Mouse (Mus musculus) neural tube, embryonic 13.5 days (tissue): ENCODE results near the gene Mecom. TPM values are rescaled to one million over a fixed set of nuclear protein-coding genes. Genes with fewer than 3 reads are reported as not detected.

Experiments used
- ATAC-seq: fragments of 200-750 bp; cut with Nextera tagmentation; 2 replicates; pipeline ENCODE4 v1.8.0; 2017; ENCODE audit warnings: low read depth, mild to moderate bottlenecking, moderate TSS enrichment, moderate library complexity
- H3K27ac ChIP-seq: fragments of 300-500 bp; sonication (generic); replicated peaks from 2 replicates; pipeline ENCODE4 v1.5.1; 2015; ENCODE audit warnings: moderate library complexity, mild to moderate bottlenecking, inconsistent platforms
- H3K27me3 ChIP-seq: fragments of 300-500 bp; sonication (generic); 2 replicates; pipeline ENCODE4 v1.6.1; 2015; ENCODE audit warnings: mild to moderate bottlenecking, inconsistent platforms
- H3K36me3 ChIP-seq: fragments of 300-500 bp; sonication (generic); 2 replicates; pipeline ENCODE4 v1.6.1; 2015; ENCODE audit warnings: mild to moderate bottlenecking, inconsistent platforms
- H3K4me1 ChIP-seq: fragments of 300-500 bp; sonication (generic); replicated peaks from 2 replicates; pipeline ENCODE4 v1.6.1; 2015; ENCODE audit warnings: inconsistent platforms
- H3K4me2 ChIP-seq: fragments of 300-500 bp; sonication (generic); 2 replicates; pipeline ENCODE4 v1.6.1; 2015; ENCODE audit warnings: inconsistent platforms, mild to moderate bottlenecking, moderate library complexity
- H3K4me3 ChIP-seq: fragments of 300-500 bp; sonication (generic); 2 replicates; pipeline ENCODE4 v1.5.1; 2015; ENCODE audit warnings: mild to moderate bottlenecking, inconsistent platforms
- H3K9ac ChIP-seq: fragments of 300-500 bp; sonication (generic); 2 replicates; pipeline ENCODE4 v1.6.1; 2015; ENCODE audit warnings: moderate library complexity, mild to moderate bottlenecking, inconsistent platforms
- H3K9me3 ChIP-seq: fragments of 300-500 bp; sonication (generic); 2 replicates; pipeline ENCODE4 v1.6.1; 2016; ENCODE audit warnings: inconsistent platforms
- WGBS: fragments of 180-500 bp; shearing (Covaris S2); methylation state at CpG from one replicate; pipeline ENCODE4 v1.1.7; 2015; 5-methylcytosine and 5-hydroxymethylcytosine counted together
- polyA plus RNA-seq: library from polyadenylated mRNA; unstranded; fragments of >200 nt; fragmentation: Nextera tagmentation; extraction: Ambion mirVana; gene quantifications from 2 replicates; pipeline ENCODE4 v1.2.1, GENCODE M21; 2015

Gene Mecom
- polyA plus RNA-seq, 1 experiment from 2014 or later, result 8.9 TPM

DNA sequence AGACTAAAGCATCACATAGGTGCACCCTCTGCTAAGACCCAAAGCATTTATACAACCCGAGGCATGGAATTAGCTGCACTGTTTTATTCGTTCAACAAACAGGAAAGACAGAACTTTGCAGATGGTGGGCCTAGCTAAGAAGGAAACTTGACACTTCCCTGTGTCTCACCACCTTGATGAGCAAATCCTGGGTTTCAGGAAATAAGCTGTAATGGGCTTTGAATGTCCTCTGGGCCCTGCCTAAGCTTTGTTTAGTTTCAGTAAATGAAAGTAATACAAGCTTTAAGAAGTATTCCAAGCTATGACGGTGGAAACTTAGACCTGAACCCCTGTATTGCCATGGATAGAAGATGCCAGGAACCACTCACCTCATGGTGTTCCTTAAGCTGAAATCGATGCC, 383.0 kb downstream of the Mecom start:
- Histone ChIP-seq H3K9me3 (no peaks in the 10 kb centered on the region), H3K4me1 (no peaks in the 10 kb centered on the region), H3K4me2 (no peak overlapping the region), H3K27me3 (peaks cover 12% of the 10 kb centered on the region; the same call in 1 of the 2 replicates), H3K36me3 (no peaks in the 10 kb centered on the region), H3K9ac (no peak overlapping the region), H3K4me3 (no peak overlapping the region), H3K27ac (no peak overlapping the region)
- 83% methylated on average over 4 of the region's 4 CpGs for WGBS
- ATAC-seq, result no peak

DNA sequence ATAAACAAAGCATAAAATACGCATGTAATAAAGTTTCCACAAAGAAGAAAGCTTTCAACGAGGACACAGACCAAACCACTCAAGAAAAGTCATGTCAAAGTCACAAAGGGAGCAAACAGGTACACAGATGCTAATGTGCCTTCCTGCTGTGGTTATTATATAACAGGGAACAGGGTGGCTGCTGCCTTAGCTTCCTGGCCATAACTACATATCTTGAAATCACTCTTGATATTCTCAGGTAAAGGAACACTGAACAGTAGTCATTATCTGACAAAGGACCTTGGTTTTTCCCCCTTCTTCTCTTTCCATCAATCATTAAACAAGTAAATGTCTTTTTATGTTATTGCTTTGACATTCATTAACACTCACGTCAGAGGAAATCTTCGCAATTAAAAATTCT, 384.4 kb downstream of the Mecom start:
- Histone ChIP-seq H3K27ac (no peak overlapping the region), H3K9me3 (no peaks in the 10 kb centered on the region), H3K4me1 (no peaks in the 10 kb centered on the region), H3K9ac (no peak overlapping the region), H3K27me3 (peaks cover 22% of the 10 kb centered on the region), H3K4me3 (no peak overlapping the region), H3K4me2 (no peak overlapping the region), H3K36me3 (no peaks in the 10 kb centered on the region)
- ATAC-seq, result no peak
- WGBS, result 76% methylated on average over 4 of the region's 4 CpGs

DNA sequence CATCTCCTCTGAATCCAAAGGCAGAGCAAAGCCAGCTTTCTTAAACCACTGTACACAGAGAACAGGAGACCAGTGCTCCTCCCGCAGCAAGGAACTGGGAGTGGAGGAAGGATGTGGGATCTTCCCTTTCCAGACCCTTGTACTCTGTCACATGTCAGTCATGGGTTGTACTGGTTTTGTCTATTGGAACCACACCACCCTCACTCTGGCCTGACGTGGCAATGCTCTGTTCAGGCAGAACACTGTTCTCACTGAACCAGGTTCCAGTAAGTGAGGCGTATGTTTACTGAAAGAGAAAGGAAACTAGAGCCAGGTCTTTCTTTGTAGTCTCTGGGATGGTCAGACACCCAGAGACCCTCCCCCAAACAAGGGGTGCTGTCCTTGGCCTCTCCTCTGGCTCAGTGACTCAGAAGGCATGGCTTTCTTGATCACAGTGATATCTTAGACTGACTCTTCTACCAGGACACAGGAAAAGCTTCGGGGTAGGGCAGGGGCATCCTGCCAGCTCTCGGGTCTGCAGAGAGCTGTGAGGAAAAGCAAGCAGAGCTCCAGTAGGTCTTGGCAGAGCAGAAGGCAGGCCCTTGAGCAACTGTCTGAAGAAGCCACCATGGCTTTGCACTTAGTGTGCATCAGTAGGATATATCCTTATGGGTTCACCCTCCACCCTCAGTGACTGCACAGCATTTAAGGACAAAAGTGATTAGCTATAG, 386.7 kb downstream of the Mecom start:
- Histone ChIP-seq H3K4me3 (no peak overlapping the region), H3K4me1 (no peaks in the 10 kb centered on the region; the same call in 1 of the 2 replicates), H3K4me2 (no peak overlapping the region), H3K27ac (no peak overlapping the region), H3K9me3 (no peaks in the 10 kb centered on the region), H3K9ac (no peak overlapping the region), H3K36me3 (no peaks in the 10 kb centered on the region), H3K27me3 (peaks cover 41% of the 10 kb centered on the region)
- ATAC-seq, result no peak
- WGBS, result 77% methylated on average over 5 of the region's 5 CpGs

DNA sequence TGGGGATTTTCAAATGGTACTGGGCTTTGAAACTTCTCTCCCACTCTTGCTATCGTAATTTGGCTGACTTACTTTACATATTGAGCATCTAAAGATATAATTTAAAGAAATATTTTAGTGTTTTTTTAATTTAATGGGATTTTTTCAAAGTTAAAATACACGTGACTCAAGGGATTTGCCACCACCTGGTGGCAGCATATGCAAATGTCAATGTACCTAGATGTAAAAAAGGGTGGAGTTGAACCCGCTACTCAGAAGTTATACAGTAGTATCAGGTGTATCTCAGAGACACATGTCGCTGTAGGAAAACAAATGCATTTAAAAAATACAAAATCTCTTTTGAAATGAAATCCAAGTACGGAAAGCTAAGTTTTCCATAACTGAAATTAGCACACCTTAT, 387.5 kb downstream of the Mecom start:
- Histone ChIP-seq H3K27me3 (peaks cover 42% of the 10 kb centered on the region), H3K4me2 (no peak overlapping the region), H3K9ac (no peak overlapping the region), H3K4me1 (no peaks in the 10 kb centered on the region; the same call in 1 of the 2 replicates), H3K4me3 (no peak overlapping the region), H3K36me3 (no peaks in the 10 kb centered on the region), H3K9me3 (no peaks in the 10 kb centered on the region), H3K27ac (no peak overlapping the region)
- WGBS, result 80% methylated on average over 5 of the region's 5 CpGs
- ATAC-seq, result no peak

DNA sequence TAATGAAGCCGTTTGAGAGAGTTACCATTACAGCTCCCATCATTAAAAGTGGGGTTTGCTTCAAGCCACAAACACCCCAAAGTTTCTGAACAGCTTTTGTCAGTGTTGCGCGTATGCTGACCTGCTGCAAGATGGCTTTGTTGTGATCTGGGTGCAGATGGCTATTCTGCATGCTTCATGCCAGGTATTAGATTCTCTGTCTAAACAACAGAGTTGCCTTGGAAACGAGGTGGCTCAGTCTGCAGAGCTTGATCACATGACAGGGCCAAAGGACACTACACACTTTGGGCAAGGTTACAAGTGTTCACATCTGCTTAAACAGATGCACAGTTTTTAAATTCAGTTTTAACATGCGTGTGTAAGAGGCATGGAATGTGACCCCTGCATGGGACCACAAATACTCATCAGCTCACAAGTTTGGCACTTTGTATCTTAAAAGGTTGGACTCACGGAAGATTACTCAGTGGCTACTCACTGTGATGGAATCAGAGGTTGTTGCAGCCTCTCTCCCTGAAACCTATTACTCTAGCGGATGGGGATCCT, 390.6 kb downstream of the Mecom start:
- Histone ChIP-seq H3K27me3 (peaks cover 42% of the 10 kb centered on the region), H3K36me3 (no peaks in the 10 kb centered on the region), H3K4me2 (no peak overlapping the region), H3K4me1 (peaks cover 23% of the 10 kb centered on the region), H3K9me3 (no peaks in the 10 kb centered on the region), H3K27ac (no peak overlapping the region), H3K9ac (no peak overlapping the region), H3K4me3 (no peak overlapping the region)
- 77% methylated on average over 7 of the region's 7 CpGs for WGBS
- no peak for ATAC-seq

DNA sequence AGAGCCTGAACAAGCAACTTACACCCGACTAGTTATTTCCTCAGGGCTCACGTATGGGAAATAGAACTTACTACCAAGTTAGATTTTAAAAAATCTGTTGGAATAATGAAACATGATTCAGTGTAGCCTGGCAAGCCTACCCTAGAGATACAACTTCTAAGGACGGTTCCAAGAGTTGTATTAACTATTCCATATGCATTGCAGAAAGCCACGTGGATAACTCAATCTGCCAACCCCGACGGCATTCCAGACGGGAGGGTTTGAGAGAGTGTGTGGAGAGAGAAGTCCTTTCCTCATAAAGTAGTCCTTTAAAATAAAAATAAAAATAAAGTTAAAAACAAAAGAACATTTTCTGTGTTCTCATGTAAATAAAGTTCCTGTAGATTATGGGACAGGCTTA, 393.4 kb downstream of the Mecom start:
- no peak overlapping the region for H3K9ac ChIP-seq
- 76% methylated on average over 7 of the region's 7 CpGs for WGBS

DNA sequence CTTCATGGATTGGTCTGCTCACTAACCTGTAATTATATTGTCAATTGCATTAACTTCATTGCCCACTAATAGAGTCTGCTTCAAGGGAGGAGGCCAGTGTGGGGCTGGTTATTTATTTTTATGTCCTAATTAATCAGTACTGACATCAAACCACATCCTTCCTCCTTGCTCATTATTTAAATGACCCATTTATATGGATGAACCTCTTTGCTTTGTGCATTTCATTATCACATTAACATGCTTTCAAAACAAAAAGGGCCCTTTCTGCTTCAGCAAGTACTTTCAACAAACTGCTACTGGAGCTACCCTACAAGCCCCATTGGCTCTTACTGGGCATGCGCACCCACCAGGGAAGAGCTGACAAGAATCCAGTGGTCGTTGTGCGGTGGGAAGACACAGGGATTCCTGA, 393.9 kb downstream of the Mecom start:
- WGBS, result 19% methylated on average over 3 of the region's 3 CpGs
- Histone ChIP-seq H3K4me3 (no peak overlapping the region), H3K4me1 (peaks cover 23% of the 10 kb centered on the region), H3K4me2 (no peak overlapping the region), H3K9ac (no peak overlapping the region), H3K36me3 (no peaks in the 10 kb centered on the region), H3K27me3 (peaks cover 45% of the 10 kb centered on the region), H3K27ac (no peak overlapping the region), H3K9me3 (no peaks in the 10 kb centered on the region)
- ATAC-seq, result peak; percentile 86

More for the DNA sequence above, 393.4 kb downstream of the Mecom start:
- peaks cover 23% of the 10 kb centered on the region for H3K4me1 ChIP-seq
- H3K4me3 ChIP-seq, result no peak overlapping the region
- peaks cover 43% of the 10 kb centered on the region for H3K27me3 ChIP-seq
- 0 out of 2 replicates have a peak, but pooled peaks have one; percentile 5 for ATAC-seq
- H3K36me3 ChIP-seq, result no peaks in the 10 kb centered on the region
- no peak overlapping the region for H3K4me2 ChIP-seq
- H3K27ac ChIP-seq, result no peak overlapping the region
- no peaks in the 10 kb centered on the region for H3K9me3 ChIP-seq

DNA sequence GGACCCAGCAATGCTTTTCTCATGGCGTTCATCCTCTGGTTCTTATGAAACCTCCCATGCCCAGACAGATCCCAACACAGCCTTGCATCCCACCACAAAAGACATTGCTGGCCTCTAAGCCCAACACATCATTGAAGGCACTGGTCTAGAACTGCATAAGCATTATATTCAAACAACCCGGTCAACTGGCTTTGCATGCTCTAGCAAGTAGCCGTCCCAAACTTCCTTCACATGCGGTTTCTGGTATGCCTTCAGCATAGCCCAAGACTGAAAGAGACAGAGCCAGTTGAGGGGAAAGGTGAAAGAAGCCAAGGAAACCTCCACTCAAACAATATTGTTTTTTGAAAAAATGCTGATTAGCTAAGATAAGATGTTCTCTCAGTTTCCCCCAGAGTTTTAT, 397.7 kb downstream of the Mecom start:
- ATAC-seq, result no peak
- 92% methylated on average over 4 of the region's 4 CpGs for WGBS
- peaks cover 23% of the 10 kb centered on the region for H3K4me1 ChIP-seq

DNA sequence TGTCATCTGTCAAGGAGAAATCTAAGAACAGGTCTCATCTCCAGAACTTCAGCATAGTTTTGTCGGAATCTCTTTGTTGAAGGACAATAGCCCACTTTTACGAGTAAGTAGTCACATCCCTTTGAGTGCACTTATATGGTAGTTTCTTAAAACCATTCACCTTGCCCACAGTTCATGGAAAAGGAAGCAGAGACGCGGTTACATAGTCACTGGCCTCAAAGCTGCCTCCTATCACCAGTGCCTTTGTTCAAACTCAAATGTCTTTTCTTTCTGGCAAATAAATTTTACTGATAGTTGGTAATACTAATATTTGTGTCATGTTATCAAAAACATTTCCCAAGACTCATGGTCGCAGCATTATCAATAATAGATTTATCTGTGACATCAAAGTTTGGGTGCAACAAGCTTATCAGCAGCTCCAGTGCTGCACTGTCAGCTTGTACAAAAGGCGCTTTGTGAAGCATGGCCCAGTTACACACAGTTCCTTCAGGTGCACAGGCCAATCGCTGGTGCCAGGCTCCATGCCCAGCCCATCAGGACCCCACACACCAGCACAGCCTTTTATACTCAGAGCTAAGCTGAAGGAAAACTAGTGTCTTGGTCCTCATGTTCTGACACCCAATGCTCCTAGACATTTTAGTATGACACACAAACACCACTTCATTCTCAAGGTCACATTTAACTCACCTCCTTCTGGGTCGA, 399.3 kb downstream of the Mecom start:
- no peak overlapping the region for H3K27ac ChIP-seq
- H3K9me3 ChIP-seq, result no peaks in the 10 kb centered on the region
- no peak overlapping the region for H3K4me2 ChIP-seq
- H3K9ac ChIP-seq, result no peak overlapping the region
- H3K4me1 ChIP-seq, result peaks cover 21% of the 10 kb centered on the region
- no peak for ATAC-seq
- H3K4me3 ChIP-seq, result no peak overlapping the region
- no peaks in the 10 kb centered on the region for H3K36me3 ChIP-seq
- H3K27me3 ChIP-seq, result peaks cover 31% of the 10 kb centered on the region
- 84% methylated on average over 8 of the region's 8 CpGs for WGBS

More for the DNA sequence above, 397.7 kb downstream of the Mecom start:
- Histone ChIP-seq H3K4me2 (no peak overlapping the region), H3K9me3 (no peaks in the 10 kb centered on the region), H3K27me3 (peaks cover 28% of the 10 kb centered on the region), H3K36me3 (no peaks in the 10 kb centered on the region), H3K9ac (no peak overlapping the region), H3K27ac (no peak overlapping the region), H3K4me3 (no peak overlapping the region)

DNA sequence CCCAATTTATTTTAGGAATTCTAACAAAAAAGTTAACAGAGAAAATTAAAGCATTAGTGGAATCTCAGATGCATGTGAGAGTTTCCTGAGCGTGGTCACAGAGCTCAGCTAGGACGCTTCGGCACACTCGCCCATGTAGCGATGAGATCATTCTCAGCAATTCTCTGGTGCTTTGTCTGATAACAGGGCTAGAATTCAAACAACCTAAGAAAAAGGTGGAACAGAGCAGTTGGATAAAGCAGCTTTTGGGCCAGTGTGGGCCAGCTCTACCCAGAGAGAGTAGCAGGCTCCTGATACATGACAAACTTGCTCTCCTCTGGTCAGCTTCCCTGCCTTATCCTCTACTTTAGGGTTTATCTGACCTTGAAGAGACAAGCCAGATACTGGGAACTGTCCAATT, 402.8 kb downstream of the Mecom start:
- H3K4me3 ChIP-seq, result no peak overlapping the region
- peaks cover 8% of the 10 kb centered on the region for H3K4me1 ChIP-seq
- H3K4me2 ChIP-seq, result no peak overlapping the region
- no peak overlapping the region for H3K9ac ChIP-seq
- no peak overlapping the region for H3K27ac ChIP-seq
- no peaks in the 10 kb centered on the region for H3K36me3 ChIP-seq
- H3K27me3 ChIP-seq, result peaks cover 22% of the 10 kb centered on the region
- H3K9me3 ChIP-seq, result no peaks in the 10 kb centered on the region
- 91% methylated on average over 5 of the region's 5 CpGs for WGBS
- no peak for ATAC-seq

DNA sequence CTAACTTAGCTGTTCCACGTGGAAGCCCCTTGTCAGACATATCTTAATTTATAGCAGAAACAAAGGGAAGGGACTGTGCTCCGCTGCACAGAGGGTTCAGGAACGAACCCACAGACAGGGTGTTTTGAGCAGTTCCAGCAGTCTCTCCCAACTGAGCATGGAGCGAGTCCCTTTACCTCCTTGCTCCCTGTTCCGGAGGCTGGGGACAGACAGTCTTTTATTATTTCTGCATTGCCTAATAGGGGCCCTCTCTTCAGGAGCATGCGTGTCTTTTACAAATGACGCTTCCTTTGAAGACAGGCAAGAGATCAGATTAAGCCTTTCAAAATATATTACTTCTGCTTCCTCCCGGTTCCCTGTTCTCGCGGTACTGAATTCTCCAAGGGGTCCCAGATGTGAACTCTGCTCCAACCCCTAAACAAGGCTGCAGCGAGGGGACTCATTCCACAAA, 403.8 kb downstream of the Mecom start:
- no peaks in the 10 kb centered on the region for H3K9me3 ChIP-seq
- no peak overlapping the region for H3K9ac ChIP-seq
- H3K27me3 ChIP-seq, result peaks cover 13% of the 10 kb centered on the region; the same call in 1 of the 2 replicates
- H3K27ac ChIP-seq, result no peak overlapping the region
- H3K36me3 ChIP-seq, result no peaks in the 10 kb centered on the region
- peak overlapping the region; percentile 1; the same call in 1 of the 2 replicates for H3K4me2 ChIP-seq
- no peak overlapping the region for H3K4me3 ChIP-seq
- peaks cover 8% of the 10 kb centered on the region for H3K4me1 ChIP-seq
- no peak for ATAC-seq
- WGBS, result 20% methylated on average over 11 of the region's 11 CpGs

DNA sequence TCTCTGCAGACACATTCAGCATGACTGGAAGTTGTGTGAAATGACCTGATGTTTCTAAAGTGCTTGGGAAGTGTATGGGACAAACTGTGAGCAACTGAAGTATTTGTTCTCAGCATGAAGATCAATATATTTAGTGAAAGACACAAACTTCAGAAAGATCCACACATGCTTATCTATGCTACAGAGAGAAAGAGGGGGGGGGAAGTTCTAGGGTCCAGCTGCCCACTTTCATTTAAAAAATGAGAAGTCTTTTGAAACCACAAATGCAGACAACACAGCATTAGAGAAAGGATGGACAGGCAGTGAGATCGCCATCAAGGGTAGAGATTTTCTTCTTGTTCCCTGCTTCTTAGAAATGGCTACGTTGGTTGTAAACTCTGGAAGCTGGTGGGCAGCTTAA, 404.4 kb downstream of the Mecom start:
- no peaks in the 10 kb centered on the region for H3K9me3 ChIP-seq
- H3K36me3 ChIP-seq, result no peaks in the 10 kb centered on the region
- peaks cover 8% of the 10 kb centered on the region for H3K4me1 ChIP-seq
- no peak overlapping the region for H3K27ac ChIP-seq
- no peak overlapping the region for H3K4me3 ChIP-seq
- H3K4me2 ChIP-seq, result no peak overlapping the region
- peaks cover 9% of the 10 kb centered on the region; the same call in 1 of the 2 replicates for H3K27me3 ChIP-seq
- H3K9ac ChIP-seq, result no peak overlapping the region
- 76% methylated on average over 2 of the region's 2 CpGs for WGBS
- ATAC-seq, result no peak
